Mouse (Mus musculus): ENCODE measurements at regions not wholly inside any gene's neighbourhood (a gene's known extent, or its start where the extent isn't known, plus 50 kb on each side); places are given as distances from the start of the nearest gene placed in this dataset.

DNA sequence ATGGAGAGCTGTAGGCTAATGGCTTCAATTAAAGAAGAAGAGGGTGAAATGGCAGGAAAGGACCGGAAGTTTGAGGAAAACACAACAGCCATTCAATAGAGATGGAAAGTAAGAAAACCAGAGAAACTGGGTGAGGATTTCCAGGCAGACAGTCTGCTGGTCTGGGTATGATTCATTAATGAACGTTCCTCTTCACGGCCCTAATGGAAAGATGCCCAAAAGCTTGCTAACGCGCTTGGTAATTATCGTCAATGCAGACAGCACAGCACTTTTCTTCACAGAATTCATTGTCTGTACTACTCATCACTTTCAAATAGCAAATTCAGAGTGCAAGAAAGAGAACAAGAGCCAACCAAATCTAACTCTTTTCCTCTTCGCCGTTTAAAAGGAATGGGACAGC is 60.3 kb downstream of the Ing2 start:
- no peak for DNase-seq

- DNase-seq, result no peak
These were observed 63.5 kb downstream of the Ing2 start for GRCm38 (mm10) chr8:47611773-47612433.

GRCm38 (mm10) chr8:47609969-47610368 is 65.4 kb downstream of the Ing2 start:
- no peak for DNase-seq

DNA sequence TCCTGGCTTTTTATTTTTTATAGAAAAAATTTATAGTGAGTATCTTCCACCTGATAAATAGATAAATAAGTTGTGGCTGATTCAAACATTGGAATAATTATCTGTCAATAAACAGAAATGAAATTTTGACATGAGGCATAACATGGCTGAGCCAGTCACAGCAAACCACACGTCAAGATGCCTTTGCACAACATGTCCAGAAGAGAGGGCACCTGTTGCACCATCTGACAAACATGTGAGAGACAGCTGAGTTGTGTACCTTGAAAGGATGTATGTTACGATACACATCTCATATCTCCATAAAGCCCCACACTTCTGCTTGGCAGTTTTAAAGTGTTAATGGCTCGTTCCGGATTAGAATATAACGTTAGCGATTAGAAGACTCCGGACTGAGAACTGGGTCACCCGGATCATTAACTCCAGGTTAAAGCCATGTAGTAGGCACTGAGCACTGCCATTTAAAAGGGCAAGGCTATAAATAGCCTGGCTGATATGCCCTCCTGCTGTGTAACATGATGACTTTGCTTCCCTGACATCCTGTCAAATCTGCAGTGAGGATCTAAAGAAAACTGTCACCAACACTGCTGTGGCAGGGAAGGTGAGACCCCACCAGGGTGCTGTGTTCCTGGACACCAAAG is 70.9 kb downstream of the Rwdd4a start:
- peak; percentile 10 for DNase-seq
